Mouse (Mus musculus) retina, adult 2 months (tissue): ENCODE data around the gene Nlk.
"Not testable (repeated sequence)": the region's sequence is repeated elsewhere in the genome, so short reads cannot be mapped to it uniquely, and the experiment has no call there.

Source experiments
- DNase-seq: peaks from one replicate; pipeline ENCODE4 v3.0.0-alpha.2; 2012; ENCODE audit warnings: low read depth, low spot score

The Nlk gene

DNA sequence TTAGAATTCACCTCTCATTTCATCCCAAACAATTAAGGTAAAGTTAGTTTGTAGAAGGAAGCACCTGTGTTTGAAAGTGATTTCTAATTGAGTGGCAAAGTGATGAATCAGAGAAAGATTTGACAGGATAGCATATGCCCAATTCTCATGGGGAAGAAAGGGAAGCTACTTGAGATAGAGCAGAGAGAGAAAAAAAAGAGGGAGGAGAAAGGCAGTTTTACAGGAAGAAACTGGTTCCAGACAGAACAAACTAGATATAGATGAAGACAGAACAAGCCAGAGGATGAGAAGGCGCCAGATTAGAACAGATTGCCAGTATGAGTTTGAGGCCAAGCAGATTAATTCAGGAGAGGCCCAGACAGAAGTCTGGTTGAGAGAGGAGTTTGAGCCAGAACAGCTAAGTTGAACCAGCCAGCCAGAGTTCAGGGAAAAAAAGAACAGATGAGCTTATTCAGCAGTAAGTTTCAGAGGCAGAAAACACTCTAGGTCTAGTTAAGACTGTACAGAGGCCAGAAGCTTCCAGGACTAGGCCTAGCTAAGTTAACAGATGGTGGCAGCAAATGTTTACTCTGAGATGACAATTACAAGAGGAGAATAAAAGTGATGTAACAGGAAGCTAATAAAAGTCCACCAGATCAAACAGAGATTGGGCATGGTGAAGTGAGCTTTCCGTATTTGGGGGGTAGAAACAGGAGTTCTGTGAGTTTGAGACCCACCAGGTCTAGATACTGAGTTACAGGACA is 149.3 kb downstream of the Nlk start:
- DNase-seq: no peak

GRCm38 (mm10) chr11:78545181-78545580 is 152.0 kb downstream of the Nlk start:
- DNase-seq: no peak

GRCm38 (mm10) chr11:78544449-78545111 is 152.6 kb downstream of the Nlk start:
- DNase-seq: no peak

DNA sequence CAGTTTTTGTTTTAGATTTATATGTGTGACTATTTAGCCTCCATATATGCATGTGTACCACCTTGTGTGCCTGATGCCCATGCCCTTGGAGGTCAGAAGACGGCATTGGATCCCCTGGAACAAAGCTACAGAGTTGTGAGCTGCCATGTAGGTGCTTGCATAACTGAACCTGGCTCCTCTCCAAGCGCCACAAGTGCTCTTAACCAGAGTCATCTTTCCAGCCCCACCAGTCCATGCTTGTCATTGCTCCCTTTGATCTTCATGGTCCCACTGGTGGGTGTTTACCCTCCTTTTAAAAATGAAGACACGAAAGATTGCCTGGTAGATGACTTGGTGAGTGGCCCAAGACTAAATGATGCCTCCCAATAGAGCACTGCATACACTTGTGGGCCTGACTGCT is 156.8 kb downstream of the Nlk start:
- no peak for DNase-seq

- DNase-seq: no peak
These were observed 160.5 kb downstream of the Nlk start for GRCm38 (mm10) chr11:78536690-78537084.

DNA sequence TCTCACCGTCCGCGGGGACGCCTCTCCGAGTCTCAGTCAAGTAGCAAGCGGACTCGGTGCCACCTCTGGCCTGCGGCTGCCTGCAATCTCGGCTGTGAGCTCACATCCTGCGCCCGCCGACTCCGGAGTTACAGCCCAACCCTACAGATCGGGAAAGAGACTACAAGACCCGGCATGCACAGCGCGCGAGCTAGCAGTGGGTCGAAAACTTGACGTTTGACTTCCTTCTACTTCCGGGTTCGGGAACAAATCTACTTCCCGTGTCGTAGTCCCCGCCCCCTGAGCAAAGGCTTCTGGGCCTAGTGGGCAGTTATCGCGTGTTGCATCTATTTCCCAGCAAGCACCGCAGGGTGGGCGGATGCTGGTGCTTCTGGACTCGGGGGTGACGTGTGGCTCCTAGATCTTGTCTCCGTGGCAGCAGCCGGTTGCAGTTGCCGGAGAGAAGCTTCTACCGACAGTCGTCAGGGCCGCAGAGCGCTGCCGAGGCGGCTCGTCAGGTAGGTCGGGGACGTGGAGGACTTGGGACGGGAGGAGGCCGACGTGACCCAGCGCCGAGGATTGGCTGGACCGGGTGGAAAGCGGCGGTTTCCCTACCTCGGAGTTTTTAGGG is 161.0 kb downstream of the Nlk start, which contains the start of the genes Tnfaip1 and Ift20:
Gene Tnfaip1 (minus strand): TSS at position 253 of the 610 bp plus-strand sequence.
Gene Ift20 (plus strand): TSS at position 282 of the 610 bp plus-strand sequence.
- peak; percentile 96 for DNase-seq

DNA sequence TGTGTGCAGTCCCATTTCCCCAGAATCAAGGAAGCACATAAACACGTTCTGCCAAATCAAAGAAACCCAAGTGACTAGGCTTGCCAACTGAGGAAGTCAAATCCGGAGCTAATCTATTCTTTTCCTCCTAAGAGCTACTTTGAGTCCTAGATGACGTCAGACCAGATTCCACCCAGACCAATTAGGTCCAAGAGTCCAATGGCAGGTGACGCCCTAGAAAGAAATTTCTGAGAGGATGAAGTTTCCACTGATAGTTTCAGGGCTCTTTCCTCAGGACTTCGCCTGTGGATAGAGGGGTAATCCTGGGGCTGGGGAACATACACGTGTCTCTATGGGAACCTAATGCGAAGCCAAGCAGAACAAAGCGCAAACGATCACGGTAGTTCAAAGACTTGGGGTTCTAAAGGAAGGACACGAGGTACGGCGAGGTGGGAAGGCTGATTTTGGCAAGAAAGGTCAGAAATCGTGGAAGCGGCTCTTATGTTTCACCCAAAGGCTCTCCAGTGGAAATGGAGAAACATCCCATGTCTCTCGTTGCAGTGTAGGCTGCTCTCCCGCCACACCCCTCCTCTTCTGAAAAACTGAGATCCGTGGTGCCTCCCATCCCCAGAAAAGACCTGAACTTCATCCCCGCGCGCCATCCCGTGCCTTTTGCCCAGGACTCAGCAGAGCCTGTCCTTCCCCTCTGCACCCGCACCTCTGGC is 161.6 kb downstream of the Nlk start:
- no peak for DNase-seq

GRCm38 (mm10) chr11:78534516-78534915 is 162.7 kb downstream of the Nlk start:
- no peak for DNase-seq

GRCm38 (mm10) chr11:78531515-78531914 is 165.7 kb downstream of the Nlk start:
- DNase-seq: not testable (repeated sequence)

DNA sequence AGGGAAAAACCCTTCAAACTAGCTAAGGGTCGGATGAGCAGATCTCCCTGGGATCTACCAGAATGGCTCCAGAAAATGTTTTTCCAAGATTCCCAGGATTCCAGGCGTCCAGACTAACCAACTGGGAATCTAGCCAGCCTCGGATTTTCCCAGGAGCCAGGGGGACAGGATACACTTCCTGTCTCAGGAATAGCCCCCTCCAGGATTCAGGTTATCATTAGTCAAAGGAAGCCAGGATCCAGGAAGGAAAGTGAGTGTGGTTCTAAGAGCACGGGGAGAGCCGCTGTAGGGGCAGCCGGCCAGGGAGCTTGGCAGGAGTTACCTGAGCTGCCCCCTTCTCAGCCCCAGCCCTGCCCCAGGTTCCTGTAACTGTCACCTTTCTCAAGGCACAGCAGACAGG is 166.1 kb downstream of the Nlk start:
- no peak for DNase-seq

DNA sequence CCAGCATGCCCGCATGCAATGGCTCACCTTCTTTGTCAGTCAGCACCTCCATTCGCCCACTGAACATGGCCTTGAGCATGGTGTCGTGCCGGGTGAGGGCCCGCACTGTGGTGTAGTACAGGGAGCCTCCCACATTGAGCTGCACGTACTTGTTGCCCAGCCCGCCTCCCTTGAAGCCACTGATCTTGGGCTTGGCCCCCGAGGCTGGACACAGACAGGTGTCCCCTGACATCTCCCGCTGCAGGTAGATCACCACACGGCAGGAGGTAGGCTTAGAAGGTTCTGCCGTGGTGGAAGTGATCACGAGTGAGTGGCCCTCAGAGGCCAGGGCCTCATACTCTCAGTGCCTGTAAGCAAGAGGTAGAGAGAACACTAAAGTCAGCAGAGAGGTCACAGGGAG is 167.2 kb downstream of the Nlk start:
- no peak for DNase-seq

DNA sequence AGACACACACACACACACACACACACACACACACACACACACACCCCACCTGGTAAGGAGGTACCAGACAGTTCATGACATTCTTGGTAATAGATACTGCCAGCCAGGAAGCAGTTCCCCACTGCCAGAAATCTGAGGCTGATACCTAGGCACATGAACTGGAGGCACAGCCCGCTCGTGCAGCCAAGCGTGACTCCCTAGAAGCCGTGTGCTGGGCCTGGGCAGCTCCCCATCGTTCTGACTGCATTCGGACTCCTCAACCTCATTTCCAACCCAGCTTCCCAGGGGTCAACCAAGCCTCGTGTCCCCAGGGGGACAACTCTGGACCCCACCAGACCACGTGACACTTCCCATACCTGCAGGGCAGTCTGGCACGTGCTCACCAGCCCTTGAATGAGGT is 168.5 kb downstream of the Nlk start:
- no peak for DNase-seq

DNA sequence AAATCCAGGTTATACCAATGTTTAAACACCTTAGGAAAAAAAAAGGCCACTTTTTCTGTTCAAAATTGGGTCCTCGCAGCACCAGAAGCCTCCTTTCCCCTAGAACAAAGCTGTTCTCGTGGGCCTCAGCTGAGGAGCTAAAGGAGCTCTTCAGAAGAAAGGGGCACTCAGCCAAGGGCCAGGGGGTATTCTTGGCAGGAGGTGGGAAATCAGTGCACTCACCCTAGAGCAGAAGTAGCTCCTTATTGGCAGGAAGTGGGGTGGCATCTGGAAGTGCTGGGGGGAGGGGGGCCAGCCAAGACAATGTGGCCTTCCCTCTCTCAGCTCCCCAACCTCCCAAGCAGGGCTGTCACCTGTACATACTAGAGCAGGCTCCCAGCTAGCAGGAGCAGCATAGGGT is 172.3 kb downstream of the Nlk start:
- DNase-seq: no peak

- DNase-seq: no peak
These were observed 173.8 kb downstream of the Nlk start for GRCm38 (mm10) chr11:78523241-78523955.

DNA sequence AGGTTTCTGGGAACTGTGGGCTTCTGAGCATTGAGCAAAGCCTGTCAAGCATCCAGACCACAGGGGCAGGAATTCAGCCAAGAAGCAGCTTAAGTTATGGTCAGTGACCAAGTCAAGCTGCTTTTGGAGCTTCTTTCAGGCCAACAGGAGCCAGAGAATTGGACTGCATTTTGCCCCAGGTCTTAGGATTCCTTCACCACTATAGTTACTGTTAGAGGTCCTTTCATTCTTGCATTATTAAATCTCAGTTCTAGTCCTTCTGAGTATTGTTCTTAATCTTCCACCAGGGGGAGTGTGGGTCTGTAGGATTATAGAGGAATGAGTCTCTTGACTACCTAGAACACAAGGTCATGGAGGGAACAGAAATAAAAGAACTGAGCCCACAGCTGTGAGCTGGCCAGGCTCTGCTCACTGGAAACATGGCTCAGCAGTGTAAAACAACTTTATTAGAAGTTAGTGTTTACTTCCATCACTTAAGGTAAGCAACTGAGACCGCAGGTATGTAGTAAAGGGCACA is 174.6 kb downstream of the Nlk start:
- no peak for DNase-seq

- DNase-seq: no peak
These were observed 175.3 kb downstream of the Nlk start for GRCm38 (mm10) chr11:78521880-78522279.

GRCm38 (mm10) chr11:78518931-78519330 is 178.2 kb downstream of the Nlk start:
- no peak for DNase-seq
